Mouse (Mus musculus): Measurements from ENCODE around the gene Tbc1d19.

Gene Tbc1d19

GRCm38 (mm10) chr5:53902757-53903156, 93.4 kb downstream of the Tbc1d19 start:
- DNase-seq (ENCODE audit: low read depth, low spot score): no peak

DNA sequence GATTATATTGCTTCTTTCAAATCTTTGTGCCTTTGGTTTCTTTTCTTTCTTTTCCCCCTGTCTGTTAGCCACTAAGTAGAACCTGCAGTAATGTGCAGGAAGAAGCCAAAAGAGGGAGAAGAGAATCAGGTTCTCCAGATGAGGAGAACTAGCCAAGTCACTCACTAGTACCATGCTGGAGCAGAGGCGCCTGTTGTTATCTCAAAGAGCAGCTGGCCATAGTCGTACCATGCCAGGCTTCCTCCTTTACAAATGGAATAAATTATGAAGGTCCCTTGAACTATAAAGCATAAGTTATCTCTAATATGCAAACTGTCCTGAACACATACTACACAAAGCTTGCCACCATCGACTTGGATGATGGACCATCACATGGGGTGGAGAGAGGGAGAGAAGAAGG, 99.8 kb downstream of the Tbc1d19 start:
- DNase-seq (ENCODE audit: low read depth, low spot score): no peak

DNA sequence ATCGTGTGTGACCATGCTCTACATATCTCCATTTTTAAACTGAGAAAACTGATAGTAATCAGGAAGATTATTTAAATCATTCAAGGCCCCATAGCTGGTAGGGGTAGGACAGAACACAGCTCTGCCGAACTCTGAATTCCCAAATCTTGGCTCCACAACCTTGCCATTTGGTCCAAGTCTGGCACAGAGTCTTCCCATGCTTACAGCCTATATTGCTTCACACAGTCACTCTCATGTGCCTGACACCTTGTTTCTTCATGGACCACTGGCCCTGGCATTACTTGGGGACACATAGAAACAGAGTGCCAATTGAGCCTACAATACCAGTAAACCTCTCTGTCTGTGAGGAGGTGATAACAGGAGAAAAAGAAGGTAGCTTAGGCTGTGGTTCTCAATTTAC, 111.0 kb downstream of the Tbc1d19 start:
- no peak for DNase-seq (ENCODE audit: low read depth, low spot score)

DNA sequence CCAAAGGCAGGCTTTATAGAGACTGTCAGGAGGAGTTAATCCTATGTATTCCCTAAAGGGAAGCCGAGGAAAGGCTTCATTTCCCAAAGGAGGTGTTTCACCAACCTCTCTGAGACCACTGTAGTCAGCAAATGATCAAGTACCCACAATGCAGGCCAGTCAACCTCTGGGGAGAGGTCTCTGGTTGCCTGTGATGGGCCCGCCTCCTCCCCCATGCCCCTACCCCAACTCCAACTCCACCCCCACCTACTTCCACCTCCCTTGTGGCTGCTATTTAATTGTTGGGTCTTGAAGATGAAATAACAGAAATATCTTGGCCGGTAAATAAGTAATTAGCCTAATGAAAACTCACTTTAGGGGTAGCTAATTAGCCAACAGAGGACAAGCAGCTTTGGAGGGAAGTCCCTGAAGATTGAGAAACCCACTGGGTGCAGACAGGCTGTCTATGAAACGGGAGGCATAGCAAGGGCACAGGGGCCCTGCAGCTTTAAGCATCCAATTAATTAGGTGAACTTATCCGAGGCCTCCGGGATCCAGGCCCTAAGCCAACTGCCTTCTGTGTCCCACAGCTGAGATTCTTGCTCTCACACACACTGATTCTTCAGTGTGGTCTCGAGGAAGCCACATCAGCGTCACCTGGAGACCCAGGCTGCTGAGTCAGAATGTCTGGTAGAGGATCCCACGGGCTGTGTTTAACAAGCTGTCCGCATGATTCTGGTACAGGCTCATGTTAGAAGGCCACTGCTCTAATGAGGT, 112.9 kb downstream of the Tbc1d19 start:
- DNase-seq (ENCODE audit: low read depth, low spot score): no peak

- no peak for DNase-seq (ENCODE audit: low read depth, low spot score)
Measured at GRCm38 (mm10) chr5:53924005-53924404, 114.6 kb downstream of the Tbc1d19 start.

DNA sequence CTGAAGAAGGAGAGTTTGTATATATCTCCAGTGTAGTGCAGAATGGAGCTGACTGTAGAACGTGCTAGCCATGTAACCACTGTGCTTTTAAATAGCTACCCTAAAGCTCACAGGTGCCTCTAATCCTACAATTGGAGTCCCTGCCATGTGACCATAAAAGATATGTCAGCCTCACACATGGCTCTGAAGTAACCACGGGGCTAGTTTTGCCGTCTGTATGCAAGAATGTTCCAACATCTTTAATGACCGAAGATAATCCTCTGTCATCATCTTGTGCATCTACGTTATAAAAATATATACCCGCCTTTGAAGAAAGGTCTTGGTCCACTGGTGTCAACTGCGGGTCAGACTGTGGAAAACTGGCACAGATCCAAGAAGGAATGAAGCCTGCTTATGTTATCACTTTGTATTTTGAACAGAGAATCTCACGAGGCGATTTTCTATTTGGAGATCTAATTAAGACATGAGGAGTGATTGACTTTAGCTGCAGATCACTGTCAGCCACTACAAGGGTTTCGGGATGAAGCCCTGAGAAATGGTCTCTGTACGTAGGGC, 117.0 kb downstream of the Tbc1d19 start:
- DNase-seq (ENCODE audit: low read depth, low spot score): no peak

- no peak for DNase-seq (ENCODE audit: low read depth, low spot score)
Measured at GRCm38 (mm10) chr5:53927886-53928285, 118.5 kb downstream of the Tbc1d19 start.

DNA sequence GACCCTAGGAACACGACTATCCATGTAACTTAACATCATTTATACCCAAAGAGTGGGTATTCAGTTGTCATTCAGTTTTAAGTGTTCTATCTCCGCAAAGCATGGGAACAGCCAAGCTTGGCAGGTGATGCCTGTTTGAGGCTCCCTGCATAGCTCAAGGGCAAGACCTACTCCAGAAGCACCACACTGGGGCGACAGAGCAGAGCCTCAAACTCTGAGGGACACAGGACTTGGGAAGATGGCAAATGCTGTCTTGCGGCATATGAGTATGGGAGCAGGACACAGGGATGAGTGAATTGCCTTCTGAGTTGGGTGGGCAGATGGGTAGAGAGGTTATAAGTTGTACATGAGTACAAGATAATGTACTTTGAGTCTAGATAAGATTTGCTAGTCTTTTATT, 119.1 kb downstream of the Tbc1d19 start:
- no peak for DNase-seq (ENCODE audit: low read depth, low spot score)

GRCm38 (mm10) chr5:53929205-53929614, 119.8 kb downstream of the Tbc1d19 start:
- no peak for DNase-seq (ENCODE audit: low read depth, low spot score)

GRCm38 (mm10) chr5:53929814-53930213, 120.4 kb downstream of the Tbc1d19 start:
- DNase-seq (ENCODE audit: low read depth, low spot score): no peak

GRCm38 (mm10) chr5:53931011-53931410, 121.6 kb downstream of the Tbc1d19 start:
- DNase-seq (ENCODE audit: low read depth, low spot score): no peak

- DNase-seq (ENCODE audit: low read depth, low spot score): no peak
Measured at GRCm38 (mm10) chr5:53933628-53934027, 124.2 kb downstream of the Tbc1d19 start.

- no peak for DNase-seq (ENCODE audit: low read depth, low spot score)
Measured at GRCm38 (mm10) chr5:53934040-53934439, 124.6 kb downstream of the Tbc1d19 start.

- no peak for DNase-seq (ENCODE audit: low read depth, low spot score)
Measured at GRCm38 (mm10) chr5:53934826-53935225, 125.4 kb downstream of the Tbc1d19 start.

DNA sequence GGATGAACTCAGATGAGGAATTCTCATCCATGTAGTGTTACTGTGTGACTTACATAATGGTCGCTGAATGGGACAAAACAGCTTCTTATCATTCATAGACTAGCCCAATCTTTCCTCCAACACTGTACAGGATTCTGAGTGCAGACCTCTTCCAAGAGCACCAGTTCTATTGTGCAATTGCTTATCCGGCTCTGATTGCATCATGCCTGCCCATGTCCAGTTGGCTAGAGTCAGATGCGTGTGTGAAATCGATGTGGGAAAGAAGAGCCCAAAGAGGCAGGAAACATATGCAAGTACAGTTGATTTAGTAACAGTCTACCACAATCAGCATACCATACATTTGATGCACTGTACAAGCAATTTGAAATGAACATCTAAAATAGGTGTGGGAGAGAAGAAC, 127.8 kb downstream of the Tbc1d19 start:
- no peak for DNase-seq (ENCODE audit: low read depth, low spot score)

DNA sequence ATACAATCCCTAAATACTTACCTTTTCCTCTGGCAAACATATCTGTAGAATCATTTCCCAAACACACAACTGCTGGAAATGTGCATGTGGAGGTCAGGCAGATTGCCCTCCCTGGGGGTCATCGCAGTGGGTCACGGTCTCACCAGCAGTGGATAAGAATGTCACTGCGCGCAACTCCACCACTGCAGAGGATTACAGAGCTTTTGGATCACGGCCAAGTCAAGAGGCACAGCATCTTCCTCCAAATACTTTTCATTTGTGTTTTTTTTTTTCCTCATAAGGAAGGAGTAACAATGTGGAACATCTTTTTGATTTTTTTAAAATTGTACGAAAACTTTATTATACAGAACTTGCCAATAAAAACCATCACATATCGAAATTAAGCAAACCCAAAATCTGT, 129.6 kb downstream of the Tbc1d19 start:
- no peak for DNase-seq (ENCODE audit: low read depth, low spot score)

GRCm38 (mm10) chr5:53941322-53942024, 132.1 kb downstream of the Tbc1d19 start:
- DNase-seq (ENCODE audit: low read depth, low spot score): no peak

- DNase-seq (ENCODE audit: low read depth, low spot score): no peak
Measured at GRCm38 (mm10) chr5:53942332-53942731, 132.9 kb downstream of the Tbc1d19 start.

DNA sequence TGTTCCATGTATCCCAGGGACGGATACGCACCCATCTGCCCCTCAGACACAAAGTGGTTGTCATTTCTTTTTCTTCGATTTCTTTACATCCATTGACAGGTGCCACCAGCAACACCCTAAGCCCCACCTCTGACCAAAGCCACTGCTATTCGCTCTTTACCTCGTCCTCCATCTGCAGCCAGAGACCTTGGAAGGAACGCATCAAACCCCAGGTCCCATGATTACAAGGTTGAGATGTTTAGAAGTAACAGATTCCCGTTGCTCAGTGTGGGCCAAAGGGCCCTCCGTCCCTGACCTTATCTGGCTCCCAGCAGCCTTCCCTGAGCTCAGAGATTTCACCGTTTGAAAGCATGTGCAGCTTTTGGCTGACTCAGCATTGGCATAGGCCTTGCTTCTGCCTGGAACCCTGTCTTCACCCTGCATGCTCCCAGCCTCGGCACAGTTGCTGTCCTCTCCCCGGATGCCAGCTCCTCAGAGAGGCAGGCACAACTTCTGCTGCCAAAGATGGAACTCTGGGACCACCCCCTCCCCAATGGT, 134.0 kb downstream of the Tbc1d19 start:
- no peak for DNase-seq (ENCODE audit: low read depth, low spot score)

DNA sequence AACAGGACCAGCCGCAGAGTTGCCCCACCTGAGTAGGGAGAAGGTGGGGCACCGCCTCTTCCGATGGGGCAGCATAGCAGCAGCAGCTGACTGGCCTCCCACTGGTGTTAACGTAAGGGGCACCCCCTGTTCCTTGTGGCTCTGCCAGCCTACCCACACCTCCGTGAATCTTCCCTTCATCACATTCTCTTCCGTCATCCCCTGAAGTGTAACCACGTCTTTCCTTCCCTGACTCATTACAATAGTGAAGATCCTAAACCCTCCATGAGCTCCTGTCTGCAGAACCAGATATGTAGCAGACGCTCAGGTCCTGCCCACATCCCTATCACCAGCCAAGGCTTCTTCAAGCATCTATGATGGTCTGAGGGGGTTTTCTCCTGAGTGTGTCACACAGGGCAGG, 137.3 kb downstream of the Tbc1d19 start:
- DNase-seq (ENCODE audit: low read depth, low spot score): no peak

DNA sequence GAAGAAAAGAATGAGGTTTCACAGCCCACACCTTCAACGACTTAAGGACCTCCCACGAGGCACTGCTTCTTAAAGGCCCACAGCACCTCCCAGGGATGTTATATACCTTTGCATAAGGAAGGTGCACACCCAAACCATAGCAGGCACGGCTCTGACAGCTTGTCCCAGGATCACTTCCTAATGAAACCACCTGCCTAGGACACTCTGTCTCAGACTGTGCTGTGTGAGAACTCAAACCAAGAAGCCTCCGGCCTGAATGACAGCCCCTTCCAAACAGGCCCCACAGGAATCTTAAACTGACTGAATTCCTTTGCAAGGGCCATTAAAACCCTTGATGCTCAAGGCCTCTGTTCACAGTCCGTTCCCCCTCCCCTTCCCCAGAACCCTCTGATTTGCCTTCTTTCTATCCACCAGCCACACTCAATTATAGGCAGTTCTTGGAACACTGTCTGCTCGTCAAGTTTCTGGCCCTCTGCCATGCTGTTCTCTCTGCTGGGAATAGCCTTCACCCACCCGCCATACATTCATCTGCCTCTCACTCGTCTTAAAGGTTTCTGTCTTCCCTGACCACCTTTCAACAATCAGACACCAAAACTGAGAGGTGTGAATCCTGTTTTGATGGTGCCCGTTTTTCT, 138.3 kb downstream of the Tbc1d19 start:
- peak; percentile 20 for DNase-seq (ENCODE audit: low read depth, low spot score)

DNA sequence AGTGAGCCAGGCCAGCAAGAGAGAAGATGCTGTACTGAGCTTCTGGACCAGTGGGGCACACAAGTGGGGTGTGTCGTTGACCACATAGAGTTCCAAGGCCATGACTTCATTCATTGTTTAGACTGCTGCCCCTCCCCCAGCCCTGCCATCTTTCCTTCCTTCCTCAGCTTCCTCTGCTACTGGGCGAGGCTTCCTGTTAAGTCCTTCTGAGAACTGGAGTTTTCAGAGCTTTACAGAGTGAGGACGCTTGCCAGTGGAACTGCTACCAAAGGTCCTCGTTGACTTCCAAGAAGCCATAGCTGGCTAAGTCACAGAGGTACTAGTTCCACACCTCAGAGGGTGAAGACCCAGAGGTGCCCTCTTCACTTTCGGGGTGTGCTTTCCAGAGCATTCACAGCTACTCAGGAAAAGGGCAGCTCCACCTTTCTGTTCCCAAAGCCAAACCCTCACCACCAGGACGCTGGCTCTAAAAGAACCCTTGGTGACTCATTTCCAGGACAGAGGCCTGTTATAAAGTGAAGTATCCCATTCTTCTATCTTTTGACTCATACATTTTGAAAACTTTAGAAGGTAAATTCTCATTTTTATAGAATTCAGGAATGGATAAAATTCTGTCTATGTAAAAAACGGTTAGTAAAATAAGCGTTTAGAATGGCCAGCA, 139.3 kb downstream of the Tbc1d19 start:
- no peak for DNase-seq (ENCODE audit: low read depth, low spot score)

Measured in brain, embryonic 18.5 days (tissue).